Comparison of ENCODE assay signal across 8 mouse cellular contexts in genomic region chr9:50774991-50775612, GRCm38 (mm10). TPM values are rescaled to one million over a fixed set of nuclear protein-coding genes. Genes with fewer than 3 reads are reported as not detected.
A peak's percentile ranks its signal among the peaks of the same experiment; 100 is the strongest.
DNase-seq lines count a peak whose midpoint lies in the region; ATAC-seq lines count a peak whose summit lies in the region.

Gene Alg9 (plus strand): TSS chr9:50775019.
Gene 1110032A03Rik (minus strand): TSS chr9:50775520.

- peak within 1 kb of the TSS; percentile 88 for H3K27ac ChIP-seq in hindbrain, embryonic 14.5 days

- under 1% methylated on average over 49 of the region's 51 CpGs for WGBS in hindbrain, embryonic 14.5 days

- H3K27me3 ChIP-seq in hindbrain, embryonic 14.5 days (ENCODE audit: control insufficient read depth, insufficient read depth, low read length): no peaks in the 10 kb centered on the region

- H3K9me3 ChIP-seq in hindbrain, embryonic 14.5 days (ENCODE audit: control insufficient read depth, low read length): no peaks in the 10 kb centered on the region

- peak; percentile 83 for ATAC-seq in hindbrain, embryonic 14.5 days (ENCODE audit: low FRiP score)

- peaks cover 31% of the 10 kb centered on the region for H3K36me3 ChIP-seq in hindbrain, embryonic 14.5 days (replicated peaks; ENCODE audit: control insufficient read depth, insufficient read depth)

- H3K4me3 ChIP-seq in hindbrain, embryonic 14.5 days (replicated peaks; ENCODE audit: low read length): peak within 1 kb of the TSS; percentile 81

- H3K4me1 ChIP-seq in hindbrain, embryonic 14.5 days (replicated peaks; ENCODE audit: control insufficient read depth, insufficient read depth, low read length): peaks cover 20% of the 10 kb centered on the region

- peak; percentile 92 for DNase-seq in NIH3T3 (ENCODE audit: low read depth)
- DNase-seq in cerebellum, postnatal 14 days: peak; percentile 96 to 97
- peak; percentile 84 to 85 for DNase-seq in frontal cortex, postnatal 25 days (ENCODE audit: low spot score in 2 of 2)
- DNase-seq in hindbrain, embryonic 14.5 days (ENCODE audit: low spot score): peak; percentile 90
- DNase-seq in layer of hippocampus, postnatal 36 days: peak; percentile 88 to 91
- DNase-seq in lung, postnatal 36 days: peak; percentile 89
- DNase-seq in retina, postnatal 1 day: peak; percentile 93
- DNase-seq in urinary bladder, adult 18-20 months (ENCODE audit: low spot score in 2 of 2): peak; percentile 79 to 93

- H3K4me2 ChIP-seq in hindbrain, embryonic 14.5 days (replicated peaks): peak within 1 kb of the TSS; percentile 66

- H3K9ac ChIP-seq in hindbrain, embryonic 14.5 days: peak within 1 kb of the TSS; percentile 94

RNA-seq across cellular contexts. Expression of gene Alg9, which starts in this region (rescaled TPM):
- polyA plus RNA-seq in hindbrain, embryonic 14.5 days (2014; fragmentation: Nextera tagmentation; extraction: Ambion mirVana): 63.4 and 67.9 TPM in 2 replicates
- 10 to 100 TPM; 27.3 to 31.9 TPM for total RNA-seq in layer of hippocampus, postnatal 36 days (2021)

RNA-seq across cellular contexts. Expression of gene 1110032A03Rik, which starts in this region (rescaled TPM):
- polyA plus RNA-seq in hindbrain, embryonic 14.5 days (2014; fragmentation: Nextera tagmentation; extraction: Ambion mirVana): 55.0 and 62.7 TPM in 2 replicates
- 10 to 100 TPM; 24.3 to 29.0 TPM for total RNA-seq in layer of hippocampus, postnatal 36 days (2021)

Comparison
In these comparisons a context has a peak if more than half of its experiments do, and no peak if none do; other contexts are left out.
1. Peak in every context shown above with its lines: DNase-seq, ATAC-seq, H3K4me3 ChIP-seq and H3K27ac ChIP-seq.